Mouse (Mus musculus): ENCODE data around the gene Tinf2.

- no peak for TF ChIP-seq CTCF (IDR thresholded peaks at IDR 0.05; ENCODE audit: low read depth, low read length)
- no peak for TF ChIP-seq POLR2A (IDR thresholded peaks at IDR 0.05; ENCODE audit: insufficient read depth, low read length)
Observed at GRCm38 (mm10) chr14:55719737-55720136, 38.1 kb upstream of the Tinf2 start.
